Mouse (Mus musculus) thymus, postnatal 4 days (tissue): ENCODE data around the gene Rhog.
A peak's percentile ranks its signal among the peaks of the same experiment; 100 is the strongest.

Experiments used
- DNase-seq: peaks from one replicate; pipeline ENCODE4 v3.0.0; 2021

Rhog gene

GRCm38 (mm10) chr7:102255954-102256353 is at the start of gene Rhog:
Gene Rhog, minus strand, starts transcription at chr7:102256054.
- DNase-seq = no peak

GRCm38 (mm10) chr7:102305596-102305995 is 49.7 kb upstream of the Rhog start:
- DNase-seq = no peak

- no peak for DNase-seq
Measured at GRCm38 (mm10) chr7:102302471-102302870, 46.6 kb upstream of the Rhog start.

- no peak for DNase-seq
Measured at GRCm38 (mm10) chr7:102300761-102301160, 44.9 kb upstream of the Rhog start.

- DNase-seq = no peak
Measured at GRCm38 (mm10) chr7:102293234-102293633, 37.4 kb upstream of the Rhog start.

- no peak for DNase-seq
Measured at GRCm38 (mm10) chr7:102292228-102292627, 36.4 kb upstream of the Rhog start.

GRCm38 (mm10) chr7:102289466-102289865 is 33.6 kb upstream of the Rhog start:
- DNase-seq = no peak

GRCm38 (mm10) chr7:102282261-102282660 is 26.4 kb upstream of the Rhog start:
- DNase-seq = no peak

GRCm38 (mm10) chr7:102281403-102281802 is 25.5 kb upstream of the Rhog start:
- no peak for DNase-seq

- DNase-seq = no peak
Measured at GRCm38 (mm10) chr7:102272422-102272948, 16.6 kb upstream of the Rhog start.

- DNase-seq = no peak
Measured at GRCm38 (mm10) chr7:102268395-102268748, 12.5 kb upstream of the Rhog start.

- peak; percentile 87 for DNase-seq
Measured at GRCm38 (mm10) chr7:102267601-102268394, 11.9 kb upstream of the Rhog start, which contains the start of gene Stim1. Gene Stim1, plus strand, starts transcription at chr7:102267806.

- DNase-seq = peak; percentile 98
Measured at GRCm38 (mm10) chr7:102267113-102267579, 11.3 kb upstream of the Rhog start.

- peak; percentile 76 for DNase-seq
Measured at GRCm38 (mm10) chr7:102266401-102267042, 10.7 kb upstream of the Rhog start.

- peak; percentile 52 for DNase-seq
Measured at GRCm38 (mm10) chr7:102266021-102266400, 10.2 kb upstream of the Rhog start.

- no peak for DNase-seq
Measured at GRCm38 (mm10) chr7:102263020-102263419, 7.2 kb upstream of the Rhog start.

- peak; percentile 45 for DNase-seq
Measured at GRCm38 (mm10) chr7:102260518-102260917, 4.7 kb upstream of the Rhog start.

- DNase-seq = no peak
Measured at GRCm38 (mm10) chr7:102259716-102260479, 4.0 kb upstream of the Rhog start.

GRCm38 (mm10) chr7:102258753-102259152 is 2.9 kb upstream of the Rhog start:
- no peak for DNase-seq

GRCm38 (mm10) chr7:102258189-102258588 is 2.3 kb upstream of the Rhog start:
- DNase-seq = peak; percentile 93

GRCm38 (mm10) chr7:102256636-102257035 is 782 bp upstream of the Rhog start:
- no peak for DNase-seq

GRCm38 (mm10) chr7:102253631-102254030 is 2.2 kb downstream of the Rhog start:
- no peak for DNase-seq

GRCm38 (mm10) chr7:102250631-102251214 is 5.1 kb downstream of the Rhog start:
- DNase-seq = peak; percentile 96
